Mouse (Mus musculus) heart, embryonic 16.5 days (tissue): Measurements from ENCODE around the gene Trpv2. TPM values are rescaled to one million over a fixed set of nuclear protein-coding genes. Genes with fewer than 3 reads are reported as not detected.

Experiments
- ATAC-seq: fragments of 200-750 bp; cut with Nextera tagmentation; replicated peaks from 2 replicates; pipeline ENCODE4 v1.8.0; 2017; ENCODE audit warnings: moderate number of reproducible peaks; ENCODE audit not compliant: insufficient read depth, low FRiP score; ENCODE audit errors: extremely low read depth
- H3K27ac ChIP-seq: fragments of 300-500 bp; sonication (generic); 2 replicates; pipeline ENCODE4 v1.5.1; 2014; ENCODE audit warnings: mild to moderate bottlenecking, low read length, control low read depth, moderate library complexity
- H3K27me3 ChIP-seq: fragments of 300-500 bp; sonication (generic); 2 replicates; pipeline ENCODE4 v1.6.1; 2014; ENCODE audit warnings: low read length, mixed read lengths; ENCODE audit not compliant: control insufficient read depth, insufficient read depth
- H3K36me3 ChIP-seq: fragments of 300-500 bp; sonication (generic); 2 replicates; pipeline ENCODE4 v1.6.1; 2014; ENCODE audit not compliant: control insufficient read depth, insufficient read depth
- H3K4me1 ChIP-seq: fragments of 300-500 bp; sonication (generic); 2 replicates; pipeline ENCODE4 v1.6.1; 2014; ENCODE audit warnings: low read length, mixed read lengths; ENCODE audit not compliant: control insufficient read depth, insufficient read depth
- H3K4me2 ChIP-seq: fragments of 300-500 bp; sonication (generic); 2 replicates; pipeline ENCODE4 v1.6.1; 2014; ENCODE audit warnings: low read depth, mild to moderate bottlenecking, control low read depth, low read length
- H3K4me3 ChIP-seq: fragments of 300-500 bp; sonication (generic); 2 replicates; pipeline ENCODE4 v1.5.1; 2014; ENCODE audit warnings: mild to moderate bottlenecking, control low read depth, low read length
- H3K9ac ChIP-seq: fragments of 300-500 bp; sonication (generic); 2 replicates; pipeline ENCODE4 v1.6.1; 2014; ENCODE audit warnings: low read length, control low read depth
- H3K9me3 ChIP-seq: fragments of 300-500 bp; sonication (generic); replicated peaks from 2 replicates; pipeline ENCODE4 v1.6.1; 2016; ENCODE audit warnings: low read length; ENCODE audit not compliant: control insufficient read depth
- WGBS: fragments of 180-500 bp; shearing (Covaris S2); extraction: QIAGEN DNeasy Blood & Tissue Kit; methylation state at CpG from one replicate; pipeline ENCODE4 v1.1.7; 2014; 5-methylcytosine and 5-hydroxymethylcytosine counted together
- polyA plus RNA-seq: library from polyadenylated mRNA; unstranded; fragments of >200 nt; fragmentation: Nextera tagmentation; extraction: Ambion mirVana; gene quantifications from 2 replicates; pipeline ENCODE4 v1.2.1, GENCODE M21; 2015

Gene Trpv2
- polyA plus RNA-seq, 1 experiment from 2014 or later = 6.8 TPM

DNA sequence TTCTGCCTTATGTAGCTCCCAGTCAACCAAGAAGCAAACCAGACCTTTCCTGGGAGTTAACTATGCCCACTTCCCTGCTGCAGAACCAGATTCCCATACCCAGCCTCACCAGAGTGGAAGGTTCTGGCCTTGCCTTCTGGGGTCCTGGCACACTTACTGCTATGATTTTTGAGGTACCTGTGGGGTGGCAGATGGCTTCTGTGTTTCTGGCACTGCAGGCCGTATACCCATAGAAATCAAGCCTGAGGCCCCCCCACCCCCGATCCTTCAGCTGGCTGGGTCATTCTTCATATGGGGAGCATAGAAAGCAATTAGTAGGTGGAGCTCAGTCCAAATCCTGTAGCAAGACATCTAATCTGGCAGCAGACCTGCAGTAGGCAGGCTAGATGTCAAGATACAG, 16.7 kb downstream of the Trpv2 start:
- peaks cover 8% of the 10 kb centered on the region; the same call in 1 of the 2 replicates for H3K4me1 ChIP-seq
- H3K4me3 ChIP-seq = no peak overlapping the region
- 96% methylated on average over 2 of the region's 2 CpGs for WGBS
- no peaks in the 10 kb centered on the region for H3K9me3 ChIP-seq
- H3K4me2 ChIP-seq = no peak overlapping the region
- H3K27ac ChIP-seq = no peak overlapping the region
- no peak for ATAC-seq
- no peak overlapping the region for H3K9ac ChIP-seq
- no peaks in the 10 kb centered on the region for H3K36me3 ChIP-seq
- no peaks in the 10 kb centered on the region for H3K27me3 ChIP-seq

DNA sequence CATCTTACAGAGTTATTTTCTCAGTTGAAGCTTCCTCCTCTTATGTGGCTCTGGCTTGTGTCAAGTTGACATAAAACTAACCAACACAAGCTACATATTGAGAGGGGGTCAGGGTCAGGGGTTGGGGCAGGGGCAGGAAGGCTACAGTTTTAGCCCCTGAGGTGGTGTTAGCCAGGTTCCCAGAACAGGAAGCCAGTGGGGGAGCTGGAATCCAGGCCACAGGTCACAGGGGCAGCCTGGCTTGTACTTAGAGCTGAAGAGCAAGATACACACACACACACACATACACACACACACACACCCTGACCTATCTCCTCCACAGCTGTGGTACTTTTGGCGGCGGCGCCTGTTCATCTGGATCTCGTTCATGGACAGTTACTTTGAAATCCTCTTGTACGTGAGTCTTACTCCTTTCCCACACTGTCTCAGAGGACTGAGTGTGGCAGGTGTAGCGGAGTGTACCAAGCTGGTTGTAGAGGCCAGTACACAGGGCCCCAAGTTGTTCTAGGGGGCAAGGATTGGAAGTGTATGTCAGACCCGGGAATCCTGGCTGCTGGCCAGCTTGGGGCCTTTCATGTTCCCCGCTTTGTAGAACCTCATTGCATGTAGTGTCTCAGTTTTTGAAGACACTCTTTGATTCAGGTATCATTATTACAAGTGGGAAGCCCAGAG, 17.8 kb downstream of the Trpv2 start:
- H3K27ac ChIP-seq = no peak overlapping the region
- H3K4me2 ChIP-seq = no peak overlapping the region
- H3K27me3 ChIP-seq = no peaks in the 10 kb centered on the region
- no peak overlapping the region for H3K9ac ChIP-seq
- H3K4me3 ChIP-seq = no peak overlapping the region
- 46% methylated on average over 8 of the region's 8 CpGs for WGBS
- no peak; the same call in 1 of the 2 replicates for ATAC-seq
- no peaks in the 10 kb centered on the region for H3K36me3 ChIP-seq
- peaks cover 8% of the 10 kb centered on the region; the same call in 1 of the 2 replicates for H3K4me1 ChIP-seq
- no peaks in the 10 kb centered on the region for H3K9me3 ChIP-seq

DNA sequence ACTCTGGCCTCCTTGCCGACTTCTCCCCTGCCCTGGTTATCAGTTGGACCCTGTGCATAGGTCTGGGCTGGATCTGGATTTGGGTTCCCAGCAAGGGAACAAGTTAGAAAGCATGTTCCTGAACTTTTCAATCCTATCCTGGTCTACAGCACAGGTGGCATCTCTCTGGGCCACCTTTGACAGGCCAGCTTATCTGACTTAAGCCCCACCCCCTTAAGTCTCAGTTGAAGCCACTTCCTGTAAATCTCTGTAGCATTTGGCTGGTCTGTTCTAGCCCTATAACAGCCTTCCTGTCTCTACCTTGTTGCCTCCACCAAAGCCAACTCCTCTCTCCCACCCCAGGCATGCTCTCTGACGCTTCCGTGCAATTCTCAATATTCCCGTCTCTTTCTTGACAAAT, 24.3 kb downstream of the Trpv2 start:
- H3K4me3 ChIP-seq = no peak overlapping the region
- no peak overlapping the region for H3K27ac ChIP-seq
- H3K9ac ChIP-seq = no peak overlapping the region; the same call in 1 of the 2 replicates
- ATAC-seq = no peak
- no peaks in the 10 kb centered on the region for H3K36me3 ChIP-seq
- H3K4me1 ChIP-seq = no peaks in the 10 kb centered on the region
- H3K27me3 ChIP-seq = no peaks in the 10 kb centered on the region
- no peak overlapping the region for H3K4me2 ChIP-seq
- 53% methylated on average over 4 of the region's 4 CpGs for WGBS
- H3K9me3 ChIP-seq = no peaks in the 10 kb centered on the region

DNA sequence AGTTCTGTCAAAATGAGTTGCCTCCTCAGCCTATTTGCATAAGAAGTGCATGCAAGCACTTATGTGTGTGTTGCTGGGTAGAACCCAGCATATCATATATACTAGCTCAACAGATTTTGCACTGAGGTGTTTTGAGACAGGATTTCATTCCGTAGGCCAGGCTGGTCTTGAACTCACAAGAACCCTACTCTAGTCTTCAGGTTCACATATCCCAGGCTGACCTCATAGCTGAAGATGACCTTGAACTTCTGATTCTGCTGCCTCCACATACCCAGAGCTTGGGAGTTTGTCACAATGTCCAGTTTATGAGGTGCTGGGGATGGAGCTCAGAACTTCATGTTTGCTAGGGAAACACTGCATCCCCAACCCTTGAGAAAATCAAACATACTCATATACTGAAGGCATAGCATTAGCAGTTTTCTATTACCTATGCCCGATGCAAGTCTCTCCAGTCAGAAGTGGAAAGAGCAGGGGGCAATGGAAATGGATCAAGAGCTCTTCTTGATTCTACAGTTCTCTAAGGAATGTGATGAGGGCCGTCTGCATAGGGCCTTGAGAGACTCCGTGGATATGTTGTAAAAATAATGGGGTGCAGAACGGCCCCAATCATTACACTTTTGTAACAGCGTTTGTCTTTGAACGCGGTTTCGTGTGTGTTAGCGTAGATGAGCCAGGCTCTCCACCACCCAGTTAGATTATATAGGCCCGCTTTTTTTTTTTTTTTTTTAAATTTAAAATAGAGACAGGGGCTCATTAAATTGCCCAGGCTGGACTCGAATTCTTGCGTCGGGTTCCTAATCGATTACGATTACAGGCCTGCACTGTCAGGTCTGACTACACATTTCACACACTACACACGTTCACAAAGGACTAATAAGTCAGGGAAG, 27.7 kb downstream of the Trpv2 start:
- peak; percentile 1; the same call in 1 of the 2 replicates for ATAC-seq
- H3K4me2 ChIP-seq = peak overlapping the region; percentile 65
- peaks cover 17% of the 10 kb centered on the region for H3K4me1 ChIP-seq
- H3K4me3 ChIP-seq = peak overlapping the region; percentile 54
- WGBS = 12% methylated on average over 17 of the region's 17 CpGs
- no peaks in the 10 kb centered on the region for H3K27me3 ChIP-seq
- peak overlapping the region; percentile 86 for H3K27ac ChIP-seq
- no peaks in the 10 kb centered on the region for H3K9me3 ChIP-seq
- peak overlapping the region; percentile 75 for H3K9ac ChIP-seq
- peaks cover 31% of the 10 kb centered on the region for H3K36me3 ChIP-seq

DNA sequence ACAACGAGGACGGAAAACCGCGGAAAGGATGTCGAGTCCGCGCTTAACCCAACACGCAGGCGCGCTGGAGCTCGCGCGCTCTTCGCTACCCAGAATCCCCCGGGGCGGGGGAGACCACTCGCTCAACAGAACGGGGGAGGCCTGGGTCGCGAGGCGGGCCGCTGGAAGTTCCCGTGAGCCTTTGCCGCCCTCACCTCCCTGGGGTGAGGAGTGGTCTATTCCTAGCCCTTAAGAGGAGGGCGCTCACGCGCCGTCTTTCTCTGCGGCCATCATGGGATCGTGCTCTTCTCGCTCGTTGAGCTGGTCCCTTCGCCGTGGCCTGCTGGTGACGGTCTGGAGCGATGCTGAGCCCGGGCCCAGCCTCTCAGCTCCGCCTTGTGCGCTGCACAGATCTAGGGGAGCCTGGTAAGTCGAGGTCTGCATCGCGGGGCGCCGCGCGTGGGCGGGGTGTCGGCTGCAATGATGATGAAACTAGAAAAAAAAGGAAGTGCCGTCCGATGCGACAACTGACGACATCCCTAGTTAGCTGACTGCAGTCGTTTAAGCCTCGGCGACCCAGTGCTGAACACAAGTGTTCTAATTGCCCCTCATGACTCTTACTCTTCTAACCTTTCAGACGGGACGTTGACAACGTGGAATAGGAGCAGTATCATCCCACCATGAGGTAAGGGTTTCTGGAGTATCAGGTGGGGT, 28.5 kb downstream of the Trpv2 start:
- under 1% methylated on average over 58 of the region's 58 CpGs for WGBS
- H3K4me1 ChIP-seq = peaks cover 17% of the 10 kb centered on the region

DNA sequence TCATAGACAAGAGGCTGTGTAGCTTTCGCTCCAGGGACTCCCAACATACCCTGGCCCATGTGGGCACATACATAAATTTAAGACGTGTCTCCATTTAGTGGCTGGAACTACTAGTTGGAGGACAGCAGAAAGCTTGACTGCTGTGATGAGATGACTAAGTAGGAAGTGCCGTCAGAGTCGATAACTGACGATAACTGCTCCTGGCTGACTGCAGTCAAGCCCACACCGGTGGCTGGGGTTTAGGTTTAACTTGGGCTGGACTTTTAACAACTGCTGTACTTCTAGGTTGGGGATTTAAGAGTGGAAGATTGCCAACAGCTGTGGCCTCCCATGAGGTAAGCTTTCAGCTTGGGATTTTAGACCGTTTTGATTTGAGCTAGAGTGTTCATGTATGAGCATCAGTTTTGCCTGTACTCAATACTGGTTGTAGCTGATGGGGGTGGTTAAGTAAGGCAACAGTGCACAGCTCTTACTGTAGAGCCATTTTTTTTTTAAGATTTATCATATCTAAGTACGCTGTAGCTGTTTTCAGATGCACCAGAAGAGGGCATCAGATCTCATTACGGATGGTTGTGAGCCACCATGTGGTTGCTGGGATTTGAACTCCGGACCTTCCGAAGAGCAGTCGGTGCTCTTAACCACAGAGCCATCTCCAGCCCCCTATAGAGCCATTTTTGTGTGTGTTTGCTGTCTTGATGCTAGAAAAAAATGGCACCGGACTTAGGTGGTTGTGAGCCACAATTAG, 29.2 kb downstream of the Trpv2 start:
- Histone ChIP-seq H3K9ac (peak overlapping the region; percentile 91), H3K4me1 (peaks cover 17% of the 10 kb centered on the region), H3K4me2 (peak overlapping the region; percentile 79), H3K36me3 (peaks cover 35% of the 10 kb centered on the region), H3K9me3 (no peaks in the 10 kb centered on the region), H3K27ac (peak overlapping the region; percentile 94), H3K27me3 (no peaks in the 10 kb centered on the region), H3K4me3 (peak overlapping the region; percentile 74)
- peak; percentile 4; the same call in 1 of the 2 replicates for ATAC-seq
- 1% methylated on average over 13 of the region's 13 CpGs for WGBS

More for the DNA sequence above, 28.5 kb downstream of the Trpv2 start:
- ATAC-seq = peak; percentile 93
- H3K4me3 ChIP-seq = peak overlapping the region; percentile 74
- no peaks in the 10 kb centered on the region for H3K9me3 ChIP-seq
- no peaks in the 10 kb centered on the region for H3K27me3 ChIP-seq
- H3K27ac ChIP-seq = peak overlapping the region; percentile 94
- H3K9ac ChIP-seq = peak overlapping the region; percentile 91
- H3K36me3 ChIP-seq = peaks cover 35% of the 10 kb centered on the region
- H3K4me2 ChIP-seq = peak overlapping the region; percentile 79

DNA sequence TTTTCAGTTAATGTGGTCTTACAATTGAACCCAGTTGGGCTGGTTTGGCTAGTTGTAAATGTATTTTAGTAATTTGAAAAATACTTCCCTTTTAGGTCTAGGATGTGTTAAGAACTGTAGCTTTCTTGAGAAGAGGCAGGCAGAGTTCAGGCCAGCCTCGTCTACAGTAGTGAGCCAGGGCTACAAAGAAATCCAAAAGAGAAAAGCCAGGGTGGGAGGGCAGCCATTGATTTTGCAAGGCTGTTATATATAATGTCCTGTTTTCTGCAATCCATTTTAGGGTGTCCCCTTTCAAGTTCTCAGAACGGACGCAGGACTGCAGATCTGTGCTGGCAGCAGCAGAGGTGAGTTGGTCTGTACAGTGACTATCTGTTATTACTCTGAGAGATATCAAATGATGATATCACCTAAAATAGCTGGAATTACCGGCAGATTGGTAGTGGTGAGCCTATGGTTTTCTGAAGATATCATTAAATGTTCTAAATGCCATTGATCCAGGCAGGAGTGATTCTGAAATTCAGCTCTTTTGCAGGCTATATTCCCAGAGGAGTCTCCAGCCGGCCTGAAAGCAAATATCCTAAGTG, 29.9 kb downstream of the Trpv2 start:
- no peaks in the 10 kb centered on the region for H3K9me3 ChIP-seq
- peak overlapping the region; percentile 79 for H3K4me2 ChIP-seq
- WGBS = 12% methylated on average over 5 of the region's 5 CpGs
- H3K27ac ChIP-seq = peak overlapping the region; percentile 94
- peak overlapping the region; percentile 91 for H3K9ac ChIP-seq
- ATAC-seq = no peak
- peaks cover 17% of the 10 kb centered on the region for H3K4me1 ChIP-seq
- H3K4me3 ChIP-seq = peak overlapping the region; percentile 74
- no peaks in the 10 kb centered on the region for H3K27me3 ChIP-seq
- H3K36me3 ChIP-seq = peaks cover 35% of the 10 kb centered on the region
